Mouse (Mus musculus) retina, postnatal 7 days (tissue): ENCODE results near the gene Dut.

Experiments used
- DNase-seq: peaks from one replicate; pipeline ENCODE4 v3.0.0-alpha.2; 2012; ENCODE audit warnings: low read depth, low spot score

The Dut gene

GRCm38 (mm10) chr2:125303764-125304384, 56.9 kb downstream of the Dut start:
- no peak for DNase-seq

- no peak for DNase-seq
Observed at GRCm38 (mm10) chr2:125304746-125305145, 57.8 kb downstream of the Dut start.

GRCm38 (mm10) chr2:125305671-125306070, 58.7 kb downstream of the Dut start:
- no peak for DNase-seq
